Mouse (Mus musculus) limb, embryonic 10.5 days (tissue): ENCODE results near the gene Exosc8. TPM values are rescaled to one million over a fixed set of nuclear protein-coding genes. Genes with fewer than 3 reads are reported as not detected.

Experiments
- DNase-seq: peaks from one replicate; pipeline ENCODE4 v3.0.0-alpha.2; 2017; ENCODE audit warnings: low spot score
- H3K27ac ChIP-seq: fragments of 300-500 bp; sonication (generic); 2 replicates; pipeline ENCODE4 v1.5.1; 2016; ENCODE audit warnings: mild to moderate bottlenecking
- H3K27me3 ChIP-seq: fragments of 300-500 bp; sonication (generic); 2 replicates; pipeline ENCODE4 v1.6.1; 2016; ENCODE audit warnings: low read depth, mild to moderate bottlenecking; ENCODE audit not compliant: poor library complexity, severe bottlenecking
- H3K36me3 ChIP-seq: fragments of 300-500 bp; sonication (generic); 2 replicates; pipeline ENCODE4 v1.6.1; 2016; ENCODE audit warnings: mild to moderate bottlenecking, moderate library complexity
- H3K4me1 ChIP-seq: fragments of 300-500 bp; sonication (generic); 2 replicates; pipeline ENCODE4 v1.6.1; 2016
- H3K4me3 ChIP-seq: fragments of 300-500 bp; sonication (generic); 2 replicates; pipeline ENCODE4 v1.5.1; 2016; ENCODE audit warnings: mild to moderate bottlenecking, moderate library complexity
- H3K9me3 ChIP-seq: fragments of 300-500 bp; sonication (generic); replicated peaks from 2 replicates; pipeline ENCODE4 v1.6.1; 2016; ENCODE audit warnings: mild to moderate bottlenecking
- WGBS: fragments of 180-500 bp; shearing (Covaris S2); methylation state at CpG from one replicate; pipeline ENCODE4 v1.1.7; 2016; 5-methylcytosine and 5-hydroxymethylcytosine counted together
- polyA plus RNA-seq: library from polyadenylated mRNA; unstranded; fragments of >200 nt; fragmentation: Nextera tagmentation; extraction: Ambion mirVana; gene quantifications from 2 replicates; pipeline ENCODE4 v1.2.1, GENCODE M21; 2016

Exosc8 gene
- polyA plus RNA-seq, 1 experiment from 2014 or later = 183 TPM

DNA sequence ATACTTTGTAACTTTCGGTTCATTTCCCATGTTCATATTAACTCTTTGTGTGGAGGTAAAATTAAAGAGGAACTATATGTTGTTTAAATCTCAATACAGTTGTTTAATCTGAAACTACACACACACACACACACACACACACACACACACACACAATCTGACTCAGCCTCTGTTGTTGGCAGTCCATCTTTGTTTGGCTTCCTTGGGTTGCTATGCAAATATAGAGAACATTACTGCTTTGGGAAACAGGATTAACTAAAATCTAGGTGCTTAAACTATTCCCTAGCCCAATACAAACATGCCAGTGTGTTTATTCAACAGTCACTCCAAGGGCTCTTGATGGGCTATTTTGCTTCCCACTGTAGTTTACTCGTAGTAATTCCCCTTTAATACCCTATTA, 47.9 kb downstream of the Exosc8 start:
- WGBS = 72% methylated on average over 2 of the region's 2 CpGs
- H3K36me3 ChIP-seq = no peaks in the 10 kb centered on the region

DNA sequence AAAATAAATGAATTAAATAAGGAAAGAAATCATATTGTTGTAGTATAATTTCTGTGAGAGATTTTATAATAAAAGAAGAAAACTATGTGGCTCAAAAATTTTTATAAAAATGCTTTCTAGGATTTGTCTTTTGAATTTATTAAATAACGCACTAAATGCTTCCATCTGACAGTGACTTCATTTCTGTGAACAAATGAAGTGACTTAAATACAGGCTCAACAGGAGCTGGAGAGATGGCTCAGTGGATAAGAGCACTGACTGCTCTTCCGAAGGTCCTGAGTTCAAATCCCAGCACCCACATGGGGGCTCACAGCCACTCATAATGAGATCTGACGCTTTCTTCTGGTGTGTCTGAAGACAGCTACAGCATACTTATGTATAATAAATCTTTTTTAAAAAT, 50.0 kb downstream of the Exosc8 start:
- no peaks in the 10 kb centered on the region for H3K9me3 ChIP-seq
- H3K4me1 ChIP-seq = peaks cover 4% of the 10 kb centered on the region; the same call in 1 of the 2 replicates
- WGBS = 93% methylated on average over 3 of the region's 3 CpGs
- no peaks in the 10 kb centered on the region for H3K27me3 ChIP-seq
- no peak for DNase-seq
- H3K27ac ChIP-seq = no peak overlapping the region
- H3K36me3 ChIP-seq = no peaks in the 10 kb centered on the region
- H3K4me3 ChIP-seq = no peak overlapping the region

More for the DNA sequence above, 47.9 kb downstream of the Exosc8 start:
- Histone ChIP-seq H3K9me3 (no peaks in the 10 kb centered on the region), H3K27ac (no peak overlapping the region), H3K4me1 (0 out of 2 replicates have a peak, but pooled peaks cover 4% of the 10 kb centered on the region), H3K4me3 (no peak overlapping the region), H3K27me3 (no peaks in the 10 kb centered on the region)
- no peak for DNase-seq

DNA sequence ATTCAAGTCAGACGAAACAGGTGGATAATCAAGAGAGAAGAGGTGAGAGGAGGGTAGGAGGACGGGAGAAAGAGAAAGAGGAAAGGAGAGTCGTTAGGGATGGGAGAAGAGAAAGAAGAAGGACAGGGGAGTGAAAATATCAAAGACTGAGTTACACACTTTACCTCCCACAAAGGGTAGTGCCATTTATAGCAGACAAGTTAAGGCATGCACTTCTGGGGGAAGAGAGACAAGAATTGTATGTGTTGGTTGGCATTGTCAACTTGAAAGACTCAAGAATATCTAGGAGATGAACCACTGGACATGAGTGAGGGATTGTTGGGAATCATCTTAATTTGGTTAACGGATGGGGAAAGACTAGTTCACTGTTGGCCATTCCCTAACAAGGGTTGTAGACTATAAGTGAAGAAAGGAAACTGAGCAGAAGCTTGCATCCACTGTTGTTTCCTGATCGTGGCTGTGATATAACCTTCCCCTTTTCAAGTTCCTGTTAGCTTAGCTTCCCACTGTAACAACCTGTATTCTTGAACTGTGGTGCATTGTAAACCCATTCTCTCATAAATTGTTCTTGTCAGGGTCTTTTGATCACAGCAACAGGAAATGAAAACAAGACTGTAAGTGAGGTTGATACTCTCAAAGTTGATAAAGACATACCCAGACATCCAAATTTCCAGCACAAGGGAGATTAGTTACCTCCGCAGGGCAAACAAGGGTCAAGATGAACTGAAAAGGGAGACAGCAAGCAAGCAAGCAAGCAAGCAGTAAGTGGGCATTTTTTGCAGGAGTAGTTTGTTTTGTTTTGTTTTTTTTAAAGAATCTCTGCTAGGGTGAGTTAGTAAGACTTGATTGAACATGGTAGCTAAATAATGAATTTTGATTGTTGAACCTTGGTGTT, 53.6 kb downstream of the Exosc8 start:
- Histone ChIP-seq H3K9me3 (no peaks in the 10 kb centered on the region), H3K36me3 (no peaks in the 10 kb centered on the region), H3K27me3 (no peaks in the 10 kb centered on the region), H3K4me3 (no peak overlapping the region), H3K27ac (no peak overlapping the region), H3K4me1 (peaks cover 8% of the 10 kb centered on the region; the same call in 1 of the 2 replicates)
- 63% methylated on average over 6 of the region's 6 CpGs for WGBS
- no peak for DNase-seq

Other genes with a start within 250 kb of the Exosc8 start
- gene Supt20, start 42.6 kb downstream of the Exosc8 start, polyA plus RNA-seq = 94.4 and 106 TPM in 2 replicates
- gene Gm21958, start 21.0 kb downstream of the Exosc8 start, polyA plus RNA-seq = 1.1 and 1.5 TPM in 2 replicates
- 39.8 and 42.0 TPM in 2 replicates for gene Alg5, start 146 bp upstream of the Exosc8 start, polyA plus RNA-seq
- 0.23 and 0.26 TPM in 2 replicates for gene Smad9, start 20.2 kb upstream of the Exosc8 start, polyA plus RNA-seq
- gene Rfxap, start 72.4 kb upstream of the Exosc8 start, polyA plus RNA-seq = 35.0 and 35.4 TPM in 2 replicates
- gene Sertm1, start 180.5 kb upstream of the Exosc8 start, polyA plus RNA-seq = not detected in 2 replicates